Mouse (Mus musculus): ENCODE data around the gene Ezh1. TPM values are rescaled to one million over a fixed set of nuclear protein-coding genes. Genes with fewer than 3 reads are reported as not detected.

The Ezh1 gene
- polyA plus RNA-seq, 1 experiment from 2014 or later = 13.6 TPM

DNA sequence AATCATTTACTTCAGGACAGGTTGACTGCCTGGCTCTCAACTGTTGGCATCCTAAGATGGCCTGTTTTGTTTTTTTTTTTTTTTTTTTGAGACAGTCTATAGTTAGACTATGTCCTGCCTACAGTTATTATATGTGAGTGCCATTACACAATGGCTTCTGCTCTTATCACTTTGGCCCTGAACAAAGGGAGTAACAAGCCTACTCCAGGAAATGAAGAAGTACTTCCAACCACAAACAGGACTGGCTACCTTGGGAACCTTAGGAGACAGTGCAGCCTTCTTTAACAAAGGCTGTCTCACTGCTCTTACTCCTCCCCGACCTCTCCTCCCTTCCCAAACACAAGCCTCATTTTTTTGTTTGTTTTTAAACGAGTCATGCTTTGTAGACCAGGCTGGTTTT, 5.4 kb downstream of the Ezh1 start:
- Histone ChIP-seq H3K27me3 (ENCODE audit: low read depth, poor library complexity, severe bottlenecking) (no peaks in the 10 kb centered on the region; the same call in 1 of the 2 replicates), H3K36me3 (0 out of 2 replicates have a peak, but pooled peaks cover under 1% of the 10 kb centered on the region), H3K4me1 (peaks cover 6% of the 10 kb centered on the region; the same call in 1 of the 2 replicates), H3K4me3 (no peak overlapping the region), H3K9me3 (replicated peaks) (no peaks in the 10 kb centered on the region), H3K27ac (no peak overlapping the region)
- no peak for DNase-seq (ENCODE audit: low spot score)
- 62% methylated on average over 2 of the region's 2 CpGs for WGBS

DNA sequence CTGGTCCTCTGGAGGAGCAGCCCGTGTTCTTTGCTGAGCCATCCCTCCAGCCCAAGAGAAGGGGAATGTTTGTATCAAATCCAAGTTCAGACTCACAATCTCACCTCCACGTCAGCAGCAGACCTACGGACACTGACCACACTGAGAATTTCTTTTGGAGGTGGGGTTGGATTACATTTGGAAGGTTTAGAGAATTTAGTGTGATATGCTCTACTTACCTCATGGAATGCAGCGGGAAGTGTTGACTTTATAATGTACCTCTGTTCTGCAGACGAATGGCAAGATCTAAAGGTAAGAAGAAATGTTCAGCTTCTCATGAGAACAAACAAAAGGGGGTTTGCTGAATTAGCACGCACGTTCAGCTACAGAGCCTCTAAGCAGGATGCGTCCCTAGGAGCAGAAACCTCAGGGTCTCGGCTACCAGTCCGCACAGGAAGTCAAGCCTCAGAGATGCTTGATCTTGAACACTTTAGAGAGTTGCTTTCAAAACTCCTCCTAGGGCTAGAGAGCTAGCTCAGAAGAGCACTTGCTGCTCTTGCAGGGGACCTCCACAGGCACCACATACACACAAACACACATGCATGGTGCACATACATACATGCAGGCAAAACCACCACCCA, 7.7 kb downstream of the Ezh1 start:
- no peaks in the 10 kb centered on the region for H3K9me3 ChIP-seq (replicated peaks)
- H3K4me3 ChIP-seq = no peak overlapping the region
- no peaks in the 10 kb centered on the region for H3K4me1 ChIP-seq
- H3K27ac ChIP-seq = no peak overlapping the region
- 89% methylated on average over 10 of the region's 10 CpGs for WGBS
- H3K36me3 ChIP-seq = peaks cover 22% of the 10 kb centered on the region
- DNase-seq (ENCODE audit: low spot score) = no peak
- H3K27me3 ChIP-seq (ENCODE audit: low read depth, poor library complexity, severe bottlenecking) = no peaks in the 10 kb centered on the region

DNA sequence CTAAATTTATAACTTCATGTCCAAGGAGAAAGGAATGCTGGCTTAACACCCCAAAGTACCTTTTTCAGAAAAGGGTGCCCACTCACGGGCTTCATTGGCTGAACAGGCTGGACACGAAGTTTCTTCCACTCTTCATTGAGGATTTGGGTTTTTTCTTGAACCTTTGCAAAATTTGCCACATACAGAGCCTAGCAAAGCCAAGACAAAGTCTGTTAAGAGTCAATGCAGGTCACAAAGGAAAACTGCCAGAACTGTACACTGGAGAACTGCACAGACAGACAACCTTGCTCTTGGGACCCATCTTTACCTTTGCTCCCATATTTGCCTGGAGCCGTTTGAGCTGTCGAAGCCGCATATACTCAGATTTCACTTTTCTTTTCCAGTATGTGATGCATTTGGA, 9.3 kb downstream of the Ezh1 start:
- H3K9me3 ChIP-seq (replicated peaks) = no peaks in the 10 kb centered on the region
- H3K27me3 ChIP-seq (ENCODE audit: low read depth, poor library complexity, severe bottlenecking) = no peaks in the 10 kb centered on the region
- WGBS = 93% methylated on average over 5 of the region's 5 CpGs
- H3K27ac ChIP-seq = no peak overlapping the region
- peaks cover 33% of the 10 kb centered on the region for H3K36me3 ChIP-seq
- no peak for DNase-seq (ENCODE audit: low spot score)
- H3K4me3 ChIP-seq = no peak overlapping the region
- no peaks in the 10 kb centered on the region for H3K4me1 ChIP-seq

DNA sequence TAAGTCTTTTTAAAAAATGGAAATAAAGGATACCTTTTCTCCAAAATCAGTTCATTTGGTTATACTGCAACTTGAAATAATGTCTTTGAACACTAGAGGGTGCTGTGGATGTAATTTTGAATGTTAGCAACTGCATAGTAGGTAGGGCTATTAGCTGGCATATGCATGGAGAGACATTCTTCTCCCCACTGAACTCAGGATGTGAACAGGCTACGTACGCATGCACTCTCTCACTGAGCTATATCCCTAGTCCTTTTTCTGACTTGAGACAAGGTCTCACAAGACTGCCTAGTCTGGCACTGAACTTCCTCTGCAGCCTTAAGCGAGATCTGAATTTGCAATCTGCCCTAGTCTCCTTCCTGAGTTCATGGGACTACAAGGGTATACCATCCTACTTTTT, 14.3 kb downstream of the Ezh1 start:
- Histone ChIP-seq H3K4me3 (no peak overlapping the region), H3K27ac (no peak overlapping the region), H3K27me3 (ENCODE audit: low read depth, poor library complexity, severe bottlenecking) (no peaks in the 10 kb centered on the region), H3K4me1 (no peaks in the 10 kb centered on the region), H3K9me3 (replicated peaks) (no peaks in the 10 kb centered on the region), H3K36me3 (peaks cover 61% of the 10 kb centered on the region)
- peak; percentile 40 for DNase-seq (ENCODE audit: low spot score)
- WGBS = 59% methylated on average over 3 of the region's 3 CpGs

DNA sequence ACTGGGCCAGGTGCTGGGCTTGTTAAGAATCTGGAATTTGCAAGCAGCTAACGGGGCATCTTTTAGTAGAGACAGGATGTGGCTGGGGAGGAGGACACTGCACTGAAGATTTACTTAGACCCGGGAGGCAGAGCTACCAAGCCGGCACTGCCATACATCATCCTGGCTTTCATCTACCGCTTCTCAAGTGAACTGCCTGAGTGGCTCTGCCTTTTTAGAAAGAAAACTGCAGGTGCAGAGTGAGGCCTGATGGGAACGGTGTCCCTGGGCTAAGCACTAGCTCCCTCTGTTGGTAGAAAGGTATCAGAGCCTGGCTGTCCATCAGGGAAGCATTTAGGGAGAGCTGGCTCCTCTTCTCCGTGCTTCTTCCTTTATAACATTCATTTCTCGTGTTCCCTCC, 25.3 kb downstream of the Ezh1 start:
- no peak overlapping the region for H3K27ac ChIP-seq
- WGBS = 33% methylated on average over 7 of the region's 7 CpGs
- no peak overlapping the region for H3K4me3 ChIP-seq
- H3K4me1 ChIP-seq = no peaks in the 10 kb centered on the region
- H3K36me3 ChIP-seq = peaks cover 67% of the 10 kb centered on the region
- DNase-seq (ENCODE audit: low spot score) = no peak
- H3K9me3 ChIP-seq (replicated peaks) = no peaks in the 10 kb centered on the region
- H3K27me3 ChIP-seq (ENCODE audit: low read depth, poor library complexity, severe bottlenecking) = no peaks in the 10 kb centered on the region

DNA sequence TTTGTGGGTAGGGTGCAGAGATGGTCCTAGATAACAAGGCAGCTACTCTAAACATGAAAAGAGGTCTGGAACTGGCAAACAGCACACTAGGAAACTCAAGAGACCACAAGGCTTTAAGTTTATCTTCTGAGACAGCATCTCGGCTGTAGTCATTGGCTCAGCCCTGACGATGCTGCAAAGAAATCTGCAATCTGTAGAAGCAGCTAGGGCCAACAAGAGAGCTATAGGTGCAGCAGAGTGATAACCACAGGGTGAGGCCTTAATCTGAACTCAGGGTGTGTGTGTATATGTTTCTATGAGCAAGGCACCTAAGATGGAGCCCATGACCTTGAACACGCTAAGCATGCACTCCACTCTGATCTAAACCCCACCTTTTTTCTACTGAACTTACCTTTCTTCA, 26.7 kb downstream of the Ezh1 start:
- no peaks in the 10 kb centered on the region for H3K9me3 ChIP-seq (replicated peaks)
- no peaks in the 10 kb centered on the region for H3K4me1 ChIP-seq
- DNase-seq (ENCODE audit: low spot score) = no peak
- 89% methylated on average over 3 of the region's 3 CpGs for WGBS
- H3K4me3 ChIP-seq = no peak overlapping the region
- H3K36me3 ChIP-seq = peaks cover 77% of the 10 kb centered on the region
- no peaks in the 10 kb centered on the region for H3K27me3 ChIP-seq (ENCODE audit: low read depth, poor library complexity, severe bottlenecking)
- H3K27ac ChIP-seq = no peak overlapping the region

DNA sequence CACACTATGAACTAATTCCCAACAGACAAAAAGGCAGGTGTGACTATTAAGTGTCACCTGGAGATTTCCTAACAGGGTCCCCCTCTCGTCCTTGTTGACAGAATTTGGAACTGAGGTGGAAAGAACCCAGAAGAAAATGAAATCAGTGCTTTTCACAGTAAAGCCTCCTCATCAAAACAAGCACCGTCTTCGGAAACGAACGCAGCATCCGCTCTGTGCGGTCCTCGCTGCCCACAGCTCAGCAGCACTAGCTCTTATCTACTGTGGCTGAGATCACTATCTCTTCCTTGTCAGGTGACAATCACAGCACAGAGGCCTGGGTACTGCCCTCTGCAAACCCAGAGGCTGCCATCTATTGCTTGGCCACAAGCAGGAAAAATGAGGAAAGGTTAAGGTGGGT, 30.1 kb downstream of the Ezh1 start:
- Histone ChIP-seq H3K9me3 (replicated peaks) (no peaks in the 10 kb centered on the region), H3K27ac (no peak overlapping the region), H3K4me3 (no peak overlapping the region), H3K36me3 (peaks cover 74% of the 10 kb centered on the region), H3K4me1 (peaks cover 9% of the 10 kb centered on the region), H3K27me3 (ENCODE audit: low read depth, poor library complexity, severe bottlenecking) (no peaks in the 10 kb centered on the region)
- 92% methylated on average over 8 of the region's 8 CpGs for WGBS
- no peak for DNase-seq (ENCODE audit: low spot score)

DNA sequence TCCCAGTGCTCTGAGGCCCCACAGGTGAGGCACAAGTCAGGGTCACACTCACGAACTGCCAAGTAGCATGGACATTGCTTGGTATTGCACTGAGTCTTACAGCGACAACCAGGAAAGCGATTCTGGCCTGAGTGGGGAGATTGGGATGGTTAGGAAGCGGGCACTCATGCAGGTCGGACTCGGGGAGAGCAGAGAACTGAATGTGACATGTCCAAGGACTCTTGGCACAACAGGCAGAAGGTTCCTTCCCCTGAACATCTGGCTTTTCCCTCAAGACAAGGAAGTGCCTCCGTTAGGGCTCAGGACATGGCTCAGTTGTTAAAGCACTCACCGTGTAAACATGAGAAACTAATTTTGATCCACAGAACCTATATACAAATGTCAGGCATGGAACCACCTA, 30.7 kb downstream of the Ezh1 start:
- DNase-seq (ENCODE audit: low spot score) = no peak
- WGBS = 89% methylated on average over 8 of the region's 8 CpGs
- Histone ChIP-seq H3K4me3 (no peak overlapping the region), H3K36me3 (peaks cover 72% of the 10 kb centered on the region), H3K4me1 (peaks cover 15% of the 10 kb centered on the region), H3K9me3 (replicated peaks) (no peaks in the 10 kb centered on the region), H3K27me3 (ENCODE audit: low read depth, poor library complexity, severe bottlenecking) (no peaks in the 10 kb centered on the region), H3K27ac (no peak overlapping the region)

DNA sequence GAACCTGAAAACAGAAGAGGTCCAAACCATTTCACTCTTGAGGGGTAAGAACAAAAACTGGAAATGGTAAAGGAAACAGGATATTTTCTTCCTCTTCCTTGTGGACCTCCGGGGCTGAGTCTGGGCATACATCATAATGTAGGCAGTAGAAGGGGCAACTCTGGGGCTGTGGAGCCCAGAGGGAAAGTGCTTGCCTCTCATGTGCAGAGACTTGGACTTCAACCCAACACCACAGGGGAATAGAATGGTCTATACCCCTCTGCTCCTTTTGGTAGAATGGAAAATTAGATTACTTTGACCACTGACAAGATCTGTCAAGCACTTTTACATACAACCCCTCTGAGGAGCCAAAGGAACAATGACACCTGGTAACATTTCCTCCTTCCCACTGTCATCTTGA, 31.2 kb downstream of the Ezh1 start:
- 71% methylated on average over 1 of the region's 1 CpGs for WGBS
- no peak overlapping the region for H3K4me3 ChIP-seq
- peaks cover 19% of the 10 kb centered on the region for H3K4me1 ChIP-seq
- H3K36me3 ChIP-seq = peaks cover 68% of the 10 kb centered on the region
- no peaks in the 10 kb centered on the region for H3K9me3 ChIP-seq (replicated peaks)
- H3K27ac ChIP-seq = no peak overlapping the region
- no peak for DNase-seq (ENCODE audit: low spot score)
- no peaks in the 10 kb centered on the region for H3K27me3 ChIP-seq (ENCODE audit: low read depth, poor library complexity, severe bottlenecking)

DNA sequence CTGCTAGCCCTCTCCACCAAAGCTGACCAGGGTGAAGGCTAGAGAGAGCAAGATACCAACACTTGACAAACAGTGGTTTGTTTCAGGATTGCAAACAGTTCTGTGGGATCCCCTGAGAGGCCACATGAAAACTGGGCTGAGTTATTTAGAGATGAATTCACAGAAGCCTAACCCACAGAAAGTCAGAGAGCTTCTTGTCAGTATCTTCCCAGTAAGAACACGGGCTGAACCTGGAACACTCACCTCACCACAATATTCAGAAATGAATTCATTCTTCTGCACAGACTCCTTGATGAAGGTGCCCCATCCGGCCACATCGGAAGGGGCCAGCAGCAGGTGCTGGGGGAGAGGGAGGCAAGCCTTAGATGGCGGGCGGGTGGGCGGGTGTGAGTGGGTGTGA, 31.6 kb downstream of the Ezh1 start:
- Histone ChIP-seq H3K4me3 (no peak overlapping the region), H3K4me1 (peaks cover 24% of the 10 kb centered on the region), H3K9me3 (replicated peaks) (no peaks in the 10 kb centered on the region), H3K36me3 (peaks cover 64% of the 10 kb centered on the region), H3K27ac (no peak overlapping the region), H3K27me3 (ENCODE audit: low read depth, poor library complexity, severe bottlenecking) (no peaks in the 10 kb centered on the region)
- no peak for DNase-seq (ENCODE audit: low spot score)
- 93% methylated on average over 6 of the region's 6 CpGs for WGBS

DNA sequence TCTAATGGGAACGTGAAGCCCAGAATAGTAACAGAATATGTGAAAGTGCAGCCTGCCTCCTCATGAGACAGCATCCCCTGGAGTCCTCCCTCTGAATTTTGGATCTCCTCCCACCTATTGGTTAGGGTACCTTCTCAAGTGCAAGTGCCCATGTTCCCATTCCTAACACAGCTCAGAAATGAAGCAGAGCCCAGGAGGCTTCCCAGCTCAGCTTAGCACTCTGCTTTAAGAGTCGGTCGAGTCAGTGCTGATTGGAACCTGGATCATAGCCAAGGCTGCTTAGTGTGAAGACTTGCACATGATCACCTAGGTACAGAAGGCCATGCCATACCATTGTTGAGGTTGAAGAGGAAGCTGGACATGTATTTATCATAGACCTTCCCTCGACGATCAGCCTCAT, 32.1 kb downstream of the Ezh1 start:
- no peaks in the 10 kb centered on the region for H3K27me3 ChIP-seq (ENCODE audit: low read depth, poor library complexity, severe bottlenecking)
- DNase-seq (ENCODE audit: low spot score) = no peak
- peaks cover 29% of the 10 kb centered on the region for H3K4me1 ChIP-seq
- H3K27ac ChIP-seq = no peak overlapping the region
- H3K36me3 ChIP-seq = peaks cover 58% of the 10 kb centered on the region
- no peak overlapping the region for H3K4me3 ChIP-seq
- no peaks in the 10 kb centered on the region for H3K9me3 ChIP-seq (replicated peaks)
- 87% methylated on average over 5 of the region's 5 CpGs for WGBS

DNA sequence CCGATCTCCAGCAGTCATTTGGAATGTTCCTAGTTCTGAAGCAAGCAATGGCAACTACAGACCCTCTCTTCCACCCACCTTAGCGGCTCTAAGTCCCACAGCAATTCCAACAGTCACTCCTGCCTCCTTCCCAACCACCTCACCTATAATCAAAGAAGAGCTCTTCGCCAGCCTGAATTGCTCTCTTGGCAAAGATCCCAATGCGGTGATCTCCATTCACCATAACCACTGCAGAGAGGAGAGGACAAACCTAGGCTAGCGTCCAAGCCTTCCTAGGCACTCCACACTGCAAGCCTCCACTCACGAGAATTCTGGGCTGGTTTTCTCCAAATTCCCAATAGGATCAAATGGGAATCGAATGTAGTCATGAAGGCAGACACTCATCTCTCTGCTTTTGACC, 33.2 kb downstream of the Ezh1 start:
- WGBS = 88% methylated on average over 7 of the region's 7 CpGs
- Histone ChIP-seq H3K4me1 (peaks cover 30% of the 10 kb centered on the region), H3K27me3 (ENCODE audit: low read depth, poor library complexity, severe bottlenecking) (no peaks in the 10 kb centered on the region), H3K27ac (no peak overlapping the region), H3K4me3 (no peak overlapping the region), H3K9me3 (replicated peaks) (no peaks in the 10 kb centered on the region), H3K36me3 (peaks cover 48% of the 10 kb centered on the region)
- no peak for DNase-seq (ENCODE audit: low spot score)

DNA sequence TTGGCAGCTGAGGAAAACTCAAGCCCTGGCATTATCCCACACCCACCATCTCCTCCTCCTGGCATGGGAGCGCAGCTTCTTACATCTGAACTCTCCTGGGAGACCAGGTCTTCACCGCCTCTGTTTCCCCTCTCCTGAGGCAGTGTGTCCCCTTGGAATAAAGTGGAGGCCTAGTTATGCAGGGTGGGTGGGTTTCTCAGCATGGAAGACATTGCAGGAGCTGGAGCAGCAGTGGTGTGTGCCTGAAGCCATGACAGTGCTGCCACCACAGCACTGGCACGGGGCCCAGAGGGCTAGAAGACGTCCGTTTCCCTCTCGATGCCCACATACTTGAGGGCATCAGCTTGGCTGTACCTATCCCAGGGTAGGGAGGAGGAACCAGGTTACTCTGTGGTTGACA, 33.6 kb downstream of the Ezh1 start:
- 95% methylated on average over 6 of the region's 6 CpGs for WGBS
- Histone ChIP-seq H3K4me1 (peaks cover 30% of the 10 kb centered on the region), H3K27me3 (ENCODE audit: low read depth, poor library complexity, severe bottlenecking) (no peaks in the 10 kb centered on the region), H3K27ac (no peak overlapping the region), H3K4me3 (no peak overlapping the region), H3K9me3 (replicated peaks) (no peaks in the 10 kb centered on the region), H3K36me3 (peaks cover 44% of the 10 kb centered on the region)
- DNase-seq (ENCODE audit: low spot score) = no peak

DNA sequence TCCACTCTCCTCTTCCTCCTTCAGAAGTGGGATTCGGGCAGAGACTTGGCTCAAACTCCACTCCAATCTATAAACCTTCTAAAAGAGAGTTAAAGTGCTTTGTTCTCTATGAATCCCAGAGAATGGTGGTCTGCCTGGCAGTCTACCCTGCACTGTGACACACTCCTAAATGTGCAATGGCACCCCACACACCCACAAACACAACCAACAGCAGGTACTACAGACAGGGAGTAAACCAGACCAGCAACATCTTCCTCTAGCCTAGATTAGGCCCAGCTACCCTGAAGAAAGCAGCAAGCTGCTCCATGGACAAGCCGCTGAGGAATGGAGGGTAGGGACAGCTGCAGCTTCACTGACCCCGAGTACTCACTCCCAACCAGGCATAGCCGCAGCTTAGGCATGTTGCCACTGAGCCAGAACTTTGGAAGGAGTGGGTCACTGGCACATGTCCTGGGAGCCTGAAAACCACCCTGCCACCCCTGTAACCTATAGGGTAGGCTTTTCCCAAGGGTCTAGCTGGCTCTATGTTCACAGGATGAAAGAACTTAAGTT, 34.3 kb downstream of the Ezh1 start:
- no peak overlapping the region for H3K27ac ChIP-seq
- WGBS = 85% methylated on average over 4 of the region's 4 CpGs
- peaks cover 30% of the 10 kb centered on the region for H3K4me1 ChIP-seq

More for the DNA sequence above, 34.3 kb downstream of the Ezh1 start:
- H3K4me3 ChIP-seq = no peak overlapping the region
- no peaks in the 10 kb centered on the region for H3K9me3 ChIP-seq (replicated peaks)
- no peak for DNase-seq (ENCODE audit: low spot score)
- H3K36me3 ChIP-seq = peaks cover 37% of the 10 kb centered on the region
- H3K27me3 ChIP-seq (ENCODE audit: low read depth, poor library complexity, severe bottlenecking) = no peaks in the 10 kb centered on the region

Measured in limb, embryonic 10.5 days (tissue).